Mouse (Mus musculus) brain, embryonic 14.5 days (tissue): ENCODE results near the gene Cyp26b1.

Source experiments
- CTCF ChIP-seq: fragments of 200-500 bp; IDR thresholded peaks from 2 replicates; pipeline ENCODE4 v1.5.1; 2012; ENCODE audit warnings: inconsistent platforms, mild to moderate bottlenecking, moderate library complexity, borderline replicate concordance; ENCODE audit not compliant: insufficient read depth, insufficient read length; ENCODE audit errors: extremely low read depth
- POLR2A ChIP-seq: fragments of 200-500 bp; IDR thresholded peaks from 2 replicates; pipeline ENCODE4 v1.6.1; 2012; ENCODE audit warnings: mild to moderate bottlenecking, inconsistent platforms, borderline replicate concordance; ENCODE audit not compliant: poor library complexity, insufficient read depth, insufficient read length, severe bottlenecking; ENCODE audit errors: extremely low read depth

GRCm38 (mm10) chr6:84568880-84569279 lies 24.8 kb downstream of the Cyp26b1 start:
- TF ChIP-seq CTCF: no peak
- TF ChIP-seq POLR2A: no peak
